Mouse (Mus musculus): ENCODE results near the gene Gm4756.

The Gm4756 gene

DNA sequence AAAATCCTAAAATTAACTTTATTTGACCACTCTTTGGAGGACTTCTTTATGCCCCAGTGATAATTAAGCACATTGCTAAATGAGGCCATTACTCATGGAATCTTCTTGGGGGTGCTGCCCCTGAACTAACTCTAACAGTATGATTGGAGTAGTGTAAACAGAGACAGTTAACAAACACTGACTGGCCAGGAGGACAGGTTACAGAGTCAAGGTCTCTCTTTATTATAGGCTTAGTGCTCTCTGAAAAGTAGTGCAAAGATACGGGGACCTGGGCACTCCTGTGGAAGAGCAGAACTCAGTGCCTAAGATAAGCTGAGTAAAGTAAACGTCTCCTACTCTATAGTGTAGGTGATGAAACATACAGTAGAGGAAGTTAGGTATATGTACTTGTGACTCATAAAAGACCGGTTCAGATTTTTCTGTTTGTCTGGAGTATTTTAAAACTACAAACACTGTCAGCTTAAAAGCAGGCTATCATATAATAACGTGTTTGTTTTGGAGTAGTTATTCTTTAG, 85.1 kb downstream of the Gm4756 start:
- Histone ChIP-seq H3K4me3 (replicated peaks; ENCODE audit: low read length) (no peak overlapping the region), H3K36me3 (ENCODE audit: insufficient read depth, low read length) (no peaks in the 10 kb centered on the region), H3K9me3 (ENCODE audit: low read length) (no peaks in the 10 kb centered on the region), H3K4me1 (replicated peaks; ENCODE audit: low read depth, low read length) (no peaks in the 10 kb centered on the region), H3K27me3 (ENCODE audit: insufficient read depth, low read length) (no peaks in the 10 kb centered on the region)
- no peak for TF ChIP-seq CTCF (conservative IDR thresholded peaks at IDR 0.05; ENCODE audit: low read length)
- TF ChIP-seq NANOG (IDR thresholded peaks at IDR 0.05; ENCODE audit: borderline replicate concordance, low read length), result no peak
- no peak for TF ChIP-seq POU5F1 (IDR thresholded peaks at IDR 0.05; ENCODE audit: borderline replicate concordance, low read length)

DNA sequence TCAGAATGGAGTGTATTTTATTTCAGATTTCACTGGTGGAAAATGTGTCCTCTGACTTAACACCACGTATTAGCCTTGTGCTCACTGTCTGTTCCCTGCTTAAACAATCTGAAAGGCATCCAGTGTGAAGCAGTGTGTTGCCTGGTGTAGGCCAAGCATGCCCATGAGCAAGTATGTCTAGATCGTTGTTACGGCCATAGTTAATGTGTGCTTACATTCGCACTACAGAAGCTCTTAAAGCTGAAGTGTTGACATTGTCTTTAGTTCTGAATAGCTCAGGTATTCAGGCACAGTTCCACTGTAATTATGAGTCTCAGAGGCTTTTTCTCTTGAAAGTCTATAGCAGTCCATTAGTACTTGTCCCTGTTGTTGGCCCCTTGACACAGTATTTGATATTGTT, 95.1 kb downstream of the Gm4756 start:
- H3K4me3 ChIP-seq (replicated peaks; ENCODE audit: low read length), result no peak overlapping the region
- H3K36me3 ChIP-seq (ENCODE audit: insufficient read depth, low read length), result peaks cover 11% of the 10 kb centered on the region
- TF ChIP-seq POU5F1 (IDR thresholded peaks at IDR 0.05; ENCODE audit: borderline replicate concordance, low read length) (no peak), CTCF (conservative IDR thresholded peaks at IDR 0.05; ENCODE audit: low read length) (no peak), NANOG (IDR thresholded peaks at IDR 0.05; ENCODE audit: borderline replicate concordance, low read length) (no peak)
- H3K27me3 ChIP-seq (ENCODE audit: insufficient read depth, low read length), result no peaks in the 10 kb centered on the region
- H3K9me3 ChIP-seq (ENCODE audit: low read length), result no peaks in the 10 kb centered on the region
- H3K4me1 ChIP-seq (replicated peaks; ENCODE audit: low read depth, low read length), result no peaks in the 10 kb centered on the region

DNA sequence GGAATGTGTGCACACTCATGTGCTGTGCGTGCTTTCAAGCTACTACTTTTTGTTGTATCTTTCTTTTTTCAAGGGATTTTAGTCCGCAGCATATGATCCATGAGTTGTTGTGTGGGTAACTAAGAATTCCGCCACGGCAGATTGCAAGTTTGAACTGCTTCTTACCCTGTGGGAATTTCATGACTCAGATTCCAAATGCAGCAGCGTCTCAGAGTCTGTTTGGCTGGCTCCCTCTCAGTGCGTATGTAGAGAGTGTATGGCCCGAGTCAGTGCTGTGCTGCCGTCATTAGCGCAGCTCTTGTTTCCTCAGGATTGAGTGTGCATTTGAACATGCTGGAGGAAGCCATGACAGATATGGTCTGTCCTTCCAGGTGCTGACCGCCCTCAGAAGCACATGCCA, 110.9 kb downstream of the Gm4756 start:
- Histone ChIP-seq H3K36me3 (ENCODE audit: insufficient read depth, low read length) (peaks cover 28% of the 10 kb centered on the region), H3K9me3 (ENCODE audit: low read length) (no peaks in the 10 kb centered on the region), H3K4me1 (replicated peaks; ENCODE audit: low read depth, low read length) (peaks cover 31% of the 10 kb centered on the region), H3K4me3 (replicated peaks; ENCODE audit: low read length) (no peak overlapping the region), H3K27me3 (ENCODE audit: insufficient read depth, low read length) (no peaks in the 10 kb centered on the region)
- TF ChIP-seq NANOG (IDR thresholded peaks at IDR 0.05; ENCODE audit: borderline replicate concordance, low read length) (no peak), CTCF (conservative IDR thresholded peaks at IDR 0.05; ENCODE audit: low read length) (no peak), POU5F1 (IDR thresholded peaks at IDR 0.05; ENCODE audit: borderline replicate concordance, low read length) (no peak)

DNA sequence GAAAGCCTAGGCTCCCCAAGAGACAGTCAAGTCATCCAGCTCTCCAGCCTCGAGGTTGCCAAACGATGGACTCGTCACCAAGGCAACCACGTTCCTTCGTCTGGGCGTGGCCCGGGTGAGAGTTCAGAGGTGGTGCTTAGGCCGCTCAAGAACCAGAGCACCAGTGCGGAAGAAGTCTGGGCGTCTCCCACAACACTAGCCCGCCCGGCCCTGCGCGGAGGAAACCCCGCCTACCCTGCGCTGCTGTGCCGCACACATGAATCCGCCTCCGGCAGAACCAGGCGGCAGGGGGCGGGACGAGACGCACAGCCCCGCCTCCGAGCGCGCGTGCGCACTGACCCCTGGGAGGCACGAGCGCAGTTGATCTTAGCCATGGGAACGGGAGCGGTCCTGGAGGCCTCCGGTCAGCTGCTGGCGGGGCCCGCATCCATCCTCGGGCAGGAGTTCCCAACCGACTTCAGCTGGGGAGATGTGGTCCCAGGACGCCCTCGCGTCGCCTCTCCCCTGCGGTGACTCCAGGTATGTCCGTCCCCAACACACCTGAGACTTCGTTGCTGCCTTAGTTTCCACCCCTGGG, 113.4 kb downstream of the Gm4756 start, which contains the start of gene Pcnx4:
Pcnx4 (plus strand) TSS at position 363 of the 577 bp plus-strand sequence.
- H3K4me3 ChIP-seq (replicated peaks; ENCODE audit: low read length), result peak within 1 kb of the TSS; percentile 87
- TF ChIP-seq POU5F1 (IDR thresholded peaks at IDR 0.05; ENCODE audit: borderline replicate concordance, low read length), result no peak
- no peak for TF ChIP-seq CTCF (conservative IDR thresholded peaks at IDR 0.05; ENCODE audit: low read length)
- no peak for TF ChIP-seq NANOG (IDR thresholded peaks at IDR 0.05; ENCODE audit: borderline replicate concordance, low read length)
- peaks cover 13% of the 10 kb centered on the region for H3K36me3 ChIP-seq (ENCODE audit: insufficient read depth, low read length)
- H3K4me1 ChIP-seq (replicated peaks; ENCODE audit: low read depth, low read length), result peaks cover 14% of the 10 kb centered on the region
- H3K9me3 ChIP-seq (ENCODE audit: low read length), result no peaks in the 10 kb centered on the region
- no peaks in the 10 kb centered on the region for H3K27me3 ChIP-seq (ENCODE audit: insufficient read depth, low read length)

- peaks cover 13% of the 10 kb centered on the region for H3K4me1 ChIP-seq (replicated peaks; ENCODE audit: low read depth, low read length)
- peak overlapping the region; percentile 87; the same call in 1 of the 2 replicates for H3K4me3 ChIP-seq (replicated peaks; ENCODE audit: low read length)
- H3K36me3 ChIP-seq (ENCODE audit: insufficient read depth, low read length), result peaks cover 13% of the 10 kb centered on the region
- no peaks in the 10 kb centered on the region for H3K9me3 ChIP-seq (ENCODE audit: low read length)
- TF ChIP-seq NANOG (IDR thresholded peaks at IDR 0.05; ENCODE audit: borderline replicate concordance, low read length), result no peak
- no peak for TF ChIP-seq CTCF (conservative IDR thresholded peaks at IDR 0.05; ENCODE audit: low read length)
- no peak for TF ChIP-seq POU5F1 (IDR thresholded peaks at IDR 0.05; ENCODE audit: borderline replicate concordance, low read length)
- no peaks in the 10 kb centered on the region for H3K27me3 ChIP-seq (ENCODE audit: insufficient read depth, low read length)
These were observed 113.9 kb downstream of the Gm4756 start for GRCm38 (mm10) chr12:72535599-72535998.

DNA sequence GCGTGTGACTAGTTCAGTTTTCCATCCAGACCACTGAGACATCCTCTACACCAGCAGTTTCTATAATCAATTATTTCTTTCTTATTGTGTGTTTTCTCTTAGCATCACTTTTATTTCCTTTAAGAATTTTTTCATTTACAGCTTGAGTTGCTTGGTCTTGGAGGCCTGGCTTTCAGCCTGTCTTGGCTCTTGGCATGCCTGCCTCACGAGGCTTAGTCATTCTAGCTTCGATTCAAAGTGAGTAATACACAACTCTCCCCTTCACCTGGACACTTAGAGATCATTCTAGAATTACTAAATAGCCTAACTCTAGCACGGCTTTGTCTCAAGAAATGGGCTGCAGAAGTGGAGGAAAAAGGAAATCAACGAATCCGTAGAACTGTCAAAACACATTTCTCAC, 115.5 kb downstream of the Gm4756 start:
- Histone ChIP-seq H3K4me1 (replicated peaks; ENCODE audit: low read depth, low read length) (peaks cover 13% of the 10 kb centered on the region), H3K4me3 (replicated peaks; ENCODE audit: low read length) (no peak overlapping the region), H3K9me3 (ENCODE audit: low read length) (peaks cover 6% of the 10 kb centered on the region), H3K36me3 (ENCODE audit: insufficient read depth, low read length) (peaks cover 4% of the 10 kb centered on the region; the same call in 1 of the 2 replicates), H3K27me3 (ENCODE audit: insufficient read depth, low read length) (no peaks in the 10 kb centered on the region)
- TF ChIP-seq POU5F1 (IDR thresholded peaks at IDR 0.05; ENCODE audit: borderline replicate concordance, low read length), result no peak
- no peak for TF ChIP-seq CTCF (conservative IDR thresholded peaks at IDR 0.05; ENCODE audit: low read length)
- TF ChIP-seq NANOG (IDR thresholded peaks at IDR 0.05; ENCODE audit: borderline replicate concordance, low read length), result no peak

- Histone ChIP-seq H3K36me3 (ENCODE audit: insufficient read depth, low read length) (no peaks in the 10 kb centered on the region), H3K4me1 (replicated peaks; ENCODE audit: low read depth, low read length) (peaks cover 14% of the 10 kb centered on the region), H3K9me3 (ENCODE audit: low read length) (peaks cover 6% of the 10 kb centered on the region), H3K4me3 (replicated peaks; ENCODE audit: low read length) (no peak overlapping the region), H3K27me3 (ENCODE audit: insufficient read depth, low read length) (no peaks in the 10 kb centered on the region)
- TF ChIP-seq NANOG (IDR thresholded peaks at IDR 0.05; ENCODE audit: borderline replicate concordance, low read length), result no peak
- no peak for TF ChIP-seq POU5F1 (IDR thresholded peaks at IDR 0.05; ENCODE audit: borderline replicate concordance, low read length)
- TF ChIP-seq CTCF (conservative IDR thresholded peaks at IDR 0.05; ENCODE audit: low read length), result no peak
These were observed 117.2 kb downstream of the Gm4756 start for GRCm38 (mm10) chr12:72532303-72532702.

Data from E14TG2a.4 (cell line).